Mouse (Mus musculus) embryonic facial prominence, embryonic 11.5 days (tissue): ENCODE results near the gene Tescl. TPM values are rescaled to one million over a fixed set of nuclear protein-coding genes. Genes with fewer than 3 reads are reported as not detected.

Source experiments
- ATAC-seq: fragments of 200-750 bp; cut with Nextera tagmentation; replicated peaks from 2 replicates; pipeline ENCODE4 v1.8.0; 2017; ENCODE audit warnings: low read depth; ENCODE audit not compliant: insufficient number of reproducible peaks, low FRiP score, low TSS enrichment
- DNase-seq: peaks from one replicate; pipeline ENCODE4 v3.0.0-alpha.2; 2015; ENCODE audit warnings: low spot score
- H3K27ac ChIP-seq: fragments of 300-500 bp; sonication (generic); replicated peaks from 2 replicates; pipeline ENCODE4 v1.5.1; 2014; ENCODE audit warnings: mild to moderate bottlenecking, low read depth, low read length, control low read depth
- H3K27me3 ChIP-seq: fragments of 300-500 bp; sonication (generic); 2 replicates; pipeline ENCODE4 v1.6.1; 2014; ENCODE audit warnings: mild to moderate bottlenecking, low read length, moderate library complexity, mixed read lengths; ENCODE audit not compliant: control insufficient read depth, insufficient read depth
- H3K36me3 ChIP-seq: fragments of 300-500 bp; sonication (generic); replicated peaks from 2 replicates; pipeline ENCODE4 v1.6.1; 2014; ENCODE audit warnings: low read depth, mild to moderate bottlenecking, low read length, moderate library complexity, mixed read lengths; ENCODE audit not compliant: control insufficient read depth, insufficient read depth
- H3K4me1 ChIP-seq: fragments of 300-500 bp; sonication (generic); 2 replicates; pipeline ENCODE4 v1.6.1; 2014; ENCODE audit warnings: low read length, mixed read lengths; ENCODE audit not compliant: control insufficient read depth, insufficient read depth
- H3K4me2 ChIP-seq: fragments of 300-500 bp; sonication (generic); 2 replicates; pipeline ENCODE4 v1.6.1; 2014; ENCODE audit warnings: low read depth, mild to moderate bottlenecking, control low read depth, low read length, moderate library complexity
- H3K4me3 ChIP-seq: fragments of 300-500 bp; sonication (generic); 2 replicates; pipeline ENCODE4 v1.5.1; 2014; ENCODE audit warnings: low read depth, low read length, control low read depth
- H3K9ac ChIP-seq: fragments of 300-500 bp; sonication (generic); replicated peaks from 2 replicates; pipeline ENCODE4 v1.6.1; 2014; ENCODE audit warnings: mild to moderate bottlenecking, control low read depth, low read length
- H3K9me3 ChIP-seq: fragments of 300-500 bp; sonication (generic); replicated peaks from 2 replicates; pipeline ENCODE4 v1.6.1; 2016; ENCODE audit warnings: mild to moderate bottlenecking, low read length, inconsistent platforms, mixed read lengths; ENCODE audit not compliant: control insufficient read depth
- WGBS: fragments of 180-500 bp; shearing (Covaris S2); extraction: QIAGEN DNeasy Blood & Tissue Kit; methylation state at CpG from one replicate; pipeline ENCODE4 v1.1.7; 2014; 5-methylcytosine and 5-hydroxymethylcytosine counted together
- polyA plus RNA-seq: library from polyadenylated mRNA; unstranded; fragments of >200 nt; fragmentation: Nextera tagmentation; extraction: Ambion mirVana; gene quantifications from 2 replicates; pipeline ENCODE4 v1.2.1, GENCODE M21; 2014

The Tescl gene
- polyA plus RNA-seq, 1 experiment from 2014 or later: not detected

GRCm38 (mm10) chr7:24294763-24295162, 39.0 kb downstream of the Tescl start:
- Histone ChIP-seq H3K9ac (no peak overlapping the region), H3K9me3 (no peaks in the 10 kb centered on the region), H3K4me1 (no peaks in the 10 kb centered on the region), H3K36me3 (peaks cover 41% of the 10 kb centered on the region), H3K27me3 (no peaks in the 10 kb centered on the region), H3K27ac (no peak overlapping the region), H3K4me3 (no peak overlapping the region), H3K4me2 (no peak overlapping the region)
- WGBS: 93% methylated on average over 4 of the region's 4 CpGs
- no peak for ATAC-seq
- DNase-seq: no peak

- Histone ChIP-seq H3K36me3 (peaks cover 42% of the 10 kb centered on the region), H3K9ac (no peak overlapping the region), H3K4me3 (no peak overlapping the region), H3K4me2 (no peak overlapping the region), H3K9me3 (no peaks in the 10 kb centered on the region), H3K27me3 (no peaks in the 10 kb centered on the region), H3K4me1 (no peaks in the 10 kb centered on the region), H3K27ac (no peak overlapping the region)
- DNase-seq (no peak), ATAC-seq (no peak)
- WGBS: 90% methylated on average over 12 of the region's 12 CpGs
These were observed 40.5 kb downstream of the Tescl start for GRCm38 (mm10) chr7:24293061-24293851.

GRCm38 (mm10) chr7:24291387-24292090, 42.2 kb downstream of the Tescl start:
- DNase-seq (no peak), ATAC-seq (no peak)
- H3K9me3 ChIP-seq: no peaks in the 10 kb centered on the region
- H3K27ac ChIP-seq: no peak overlapping the region
- WGBS: 90% methylated on average over 27 of the region's 27 CpGs
- H3K4me3 ChIP-seq: no peak overlapping the region
- H3K27me3 ChIP-seq: no peaks in the 10 kb centered on the region
- H3K36me3 ChIP-seq: peaks cover 42% of the 10 kb centered on the region
- no peak overlapping the region for H3K4me2 ChIP-seq
- H3K4me1 ChIP-seq: no peaks in the 10 kb centered on the region
- H3K9ac ChIP-seq: no peak overlapping the region

GRCm38 (mm10) chr7:24290106-24290693, 43.5 kb downstream of the Tescl start:
- Histone ChIP-seq H3K4me3 (no peak overlapping the region), H3K36me3 (peaks cover 33% of the 10 kb centered on the region), H3K27ac (no peak overlapping the region), H3K4me1 (no peaks in the 10 kb centered on the region), H3K4me2 (no peak overlapping the region), H3K9me3 (no peaks in the 10 kb centered on the region), H3K9ac (no peak overlapping the region), H3K27me3 (no peaks in the 10 kb centered on the region)
- no peak for DNase-seq
- ATAC-seq: no peak
- WGBS: 96% methylated on average over 4 of the region's 4 CpGs

GRCm38 (mm10) chr7:24288512-24288911, 45.2 kb downstream of the Tescl start:
- Histone ChIP-seq H3K9me3 (no peaks in the 10 kb centered on the region), H3K36me3 (peaks cover 28% of the 10 kb centered on the region), H3K4me1 (no peaks in the 10 kb centered on the region), H3K27me3 (no peaks in the 10 kb centered on the region), H3K4me2 (no peak overlapping the region), H3K9ac (no peak overlapping the region), H3K4me3 (no peak overlapping the region), H3K27ac (no peak overlapping the region)
- WGBS: 92% methylated on average over 6 of the region's 6 CpGs
- no peak for DNase-seq
- no peak for ATAC-seq

- H3K27ac ChIP-seq: no peak overlapping the region
- H3K9me3 ChIP-seq: no peaks in the 10 kb centered on the region
- 79% methylated on average over 5 of the region's 5 CpGs for WGBS
These were observed 46.1 kb downstream of the Tescl start for GRCm38 (mm10) chr7:24287670-24288069.

GRCm38 (mm10) chr7:24286916-24287315, 46.8 kb downstream of the Tescl start:
- H3K4me1 ChIP-seq: no peaks in the 10 kb centered on the region
- H3K36me3 ChIP-seq: peaks cover 21% of the 10 kb centered on the region
- no peak for DNase-seq
- H3K27me3 ChIP-seq: no peaks in the 10 kb centered on the region
- no peak overlapping the region for H3K9ac ChIP-seq
- no peak overlapping the region for H3K27ac ChIP-seq
- no peak overlapping the region; the same call in 1 of the 2 replicates for H3K4me2 ChIP-seq
- WGBS: 78% methylated on average over 4 of the region's 4 CpGs
- H3K4me3 ChIP-seq: no peak overlapping the region
- no peaks in the 10 kb centered on the region for H3K9me3 ChIP-seq
- ATAC-seq: no peak

More at GRCm38 (mm10) chr7:24287670-24288069, 46.1 kb downstream of the Tescl start:
- no peak overlapping the region for H3K4me2 ChIP-seq
- DNase-seq (no peak), ATAC-seq (no peak)
- H3K4me3 ChIP-seq: no peak overlapping the region
- H3K36me3 ChIP-seq: peaks cover 28% of the 10 kb centered on the region
- no peaks in the 10 kb centered on the region for H3K4me1 ChIP-seq
- H3K9ac ChIP-seq: no peak overlapping the region
- no peaks in the 10 kb centered on the region for H3K27me3 ChIP-seq

GRCm38 (mm10) chr7:24286090-24286489, 47.6 kb downstream of the Tescl start:
- Histone ChIP-seq H3K27ac (no peak overlapping the region), H3K36me3 (peaks cover 13% of the 10 kb centered on the region), H3K9ac (no peak overlapping the region), H3K4me3 (no peak overlapping the region), H3K9me3 (no peaks in the 10 kb centered on the region), H3K4me1 (no peaks in the 10 kb centered on the region), H3K27me3 (no peaks in the 10 kb centered on the region), H3K4me2 (no peak overlapping the region)
- ATAC-seq (no peak), DNase-seq (no peak)
- WGBS: 48% methylated on average over 4 of the region's 4 CpGs
